Mouse (Mus musculus) thymus, adult 2 months (tissue): Measurements from ENCODE around the gene Gps1.

ENCODE experiments used
- CTCF ChIP-seq: fragments of 200-500 bp; IDR thresholded peaks from 2 replicates; pipeline ENCODE4 v1.5.1; 2012; ENCODE audit warnings: mild to moderate bottlenecking, control low read depth, low read length, moderate library complexity, borderline replicate concordance; ENCODE audit not compliant: control insufficient read depth, poor library complexity, insufficient read depth; ENCODE audit errors: extremely low read depth
- POLR2A ChIP-seq: fragments of 200-500 bp; IDR thresholded peaks from 2 replicates; pipeline ENCODE4 v1.6.1; 2012; ENCODE audit warnings: mild to moderate bottlenecking, low read length, control low read depth, moderate library complexity; ENCODE audit not compliant: control insufficient read depth, poor library complexity, insufficient read depth; ENCODE audit errors: extremely low read depth

GRCm38 (mm10) chr11:120740981-120741380 is 43.1 kb upstream of the Gps1 start:
- TF ChIP-seq CTCF: no peak
- no peak for TF ChIP-seq POLR2A
